Mouse (Mus musculus): Measurements from ENCODE around the gene Lgr6. TPM values are rescaled to one million over a fixed set of nuclear protein-coding genes. Genes with fewer than 3 reads are reported as not detected.
A peak's percentile ranks its signal among the peaks of the same experiment; 100 is the strongest.

Gene Lgr6
- polyA plus RNA-seq, 1 experiment from 2014 or later, result 1.2 TPM

DNA sequence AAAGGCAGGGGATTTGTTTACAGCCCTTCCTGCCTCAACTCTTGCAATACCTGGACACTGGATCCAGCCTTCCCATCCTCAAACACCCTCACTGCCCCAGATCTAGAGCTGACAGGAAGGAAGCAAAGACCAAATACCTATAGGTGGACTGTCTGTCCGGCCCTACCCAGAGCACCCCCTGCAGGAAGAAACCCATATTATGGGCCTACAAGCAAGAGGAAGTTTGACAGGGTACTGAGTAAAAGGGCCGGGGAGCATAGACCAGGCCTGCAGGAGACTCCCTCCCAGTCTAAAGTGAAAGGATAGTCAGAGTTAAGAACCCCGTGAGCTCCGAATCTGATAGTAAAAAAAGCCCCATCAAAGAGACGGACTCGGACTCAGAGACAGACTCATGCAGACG, 10.4 kb downstream of the Lgr6 start:
- H3K27me3 ChIP-seq (ENCODE audit: control insufficient read depth, insufficient read depth, low read length), result peaks cover 4% of the 10 kb centered on the region
- WGBS, result 65% methylated on average over 7 of the region's 7 CpGs
- ATAC-seq (ENCODE audit: insufficient read depth, low FRiP score), result no peak
- H3K9me3 ChIP-seq (replicated peaks; ENCODE audit: control insufficient read depth, low read length), result no peaks in the 10 kb centered on the region
- no peaks in the 10 kb centered on the region for H3K36me3 ChIP-seq (ENCODE audit: control insufficient read depth, insufficient read depth, low read length)
- no peak overlapping the region for H3K4me2 ChIP-seq (ENCODE audit: low read depth, low read length)
- H3K4me1 ChIP-seq (ENCODE audit: control insufficient read depth, insufficient read depth, low read length), result no peaks in the 10 kb centered on the region
- no peak overlapping the region for H3K9ac ChIP-seq (ENCODE audit: low read length)
- no peak overlapping the region for H3K27ac ChIP-seq (ENCODE audit: low read length)
- no peak overlapping the region for H3K4me3 ChIP-seq (replicated peaks; ENCODE audit: low read length)

DNA sequence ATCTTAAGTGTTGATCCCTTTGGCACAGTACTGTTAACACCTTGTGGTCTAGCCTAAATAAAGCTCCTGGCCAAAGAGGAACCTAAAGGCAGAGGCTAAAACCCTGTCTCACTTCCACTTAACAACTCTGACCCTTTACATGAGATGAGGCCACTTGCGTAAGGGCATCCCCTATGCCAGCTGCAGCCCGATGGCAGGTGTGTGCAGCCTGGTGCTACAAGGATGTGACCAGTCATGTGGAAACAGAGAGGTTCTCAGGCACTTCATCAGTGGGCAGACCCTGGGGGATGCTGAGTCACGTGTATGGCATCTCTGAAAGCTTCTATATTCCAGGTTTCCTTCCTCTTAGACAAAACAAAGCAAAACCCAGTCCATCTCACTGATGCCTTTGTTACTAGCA, 14.2 kb downstream of the Lgr6 start:
- Histone ChIP-seq H3K4me3 (replicated peaks; ENCODE audit: low read length) (no peak overlapping the region), H3K9me3 (replicated peaks; ENCODE audit: control insufficient read depth, low read length) (no peaks in the 10 kb centered on the region), H3K9ac (ENCODE audit: low read length) (no peak overlapping the region), H3K4me1 (ENCODE audit: control insufficient read depth, insufficient read depth, low read length) (no peaks in the 10 kb centered on the region), H3K36me3 (ENCODE audit: control insufficient read depth, insufficient read depth, low read length) (no peaks in the 10 kb centered on the region), H3K4me2 (ENCODE audit: low read depth, low read length) (no peak overlapping the region), H3K27me3 (ENCODE audit: control insufficient read depth, insufficient read depth, low read length) (peaks cover 11% of the 10 kb centered on the region), H3K27ac (ENCODE audit: low read length) (no peak overlapping the region)
- WGBS, result 64% methylated on average over 3 of the region's 3 CpGs
- no peak for ATAC-seq (ENCODE audit: insufficient read depth, low FRiP score)

DNA sequence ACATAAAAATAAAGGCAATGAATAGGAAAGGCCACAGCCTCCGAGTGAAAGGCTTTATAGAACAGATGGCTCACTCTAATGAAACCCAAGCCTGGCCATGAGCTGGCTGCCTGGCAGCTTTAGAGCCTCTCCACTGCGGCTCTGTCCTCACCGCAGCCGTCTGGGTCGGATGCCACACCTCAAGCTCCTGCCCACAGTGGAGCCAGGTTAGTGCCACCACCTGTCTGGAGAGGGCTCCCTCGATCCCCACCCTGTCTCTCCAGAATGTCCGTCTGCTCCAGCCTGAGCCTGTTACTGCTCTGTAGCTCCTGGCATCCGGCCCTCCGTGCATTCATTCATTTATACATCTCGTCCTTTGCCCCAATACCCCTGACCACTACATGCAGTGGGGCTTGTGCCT, 15.4 kb downstream of the Lgr6 start:
- Histone ChIP-seq H3K9me3 (replicated peaks; ENCODE audit: control insufficient read depth, low read length) (no peaks in the 10 kb centered on the region), H3K36me3 (ENCODE audit: control insufficient read depth, insufficient read depth, low read length) (no peaks in the 10 kb centered on the region), H3K27ac (ENCODE audit: low read length) (no peak overlapping the region), H3K4me3 (replicated peaks; ENCODE audit: low read length) (no peak overlapping the region), H3K9ac (ENCODE audit: low read length) (no peak overlapping the region), H3K27me3 (ENCODE audit: control insufficient read depth, insufficient read depth, low read length) (peaks cover 23% of the 10 kb centered on the region), H3K4me2 (ENCODE audit: low read depth, low read length) (no peak overlapping the region), H3K4me1 (ENCODE audit: control insufficient read depth, insufficient read depth, low read length) (no peaks in the 10 kb centered on the region)
- ATAC-seq (ENCODE audit: insufficient read depth, low FRiP score), result no peak
- 70% methylated on average over 10 of the region's 10 CpGs for WGBS

DNA sequence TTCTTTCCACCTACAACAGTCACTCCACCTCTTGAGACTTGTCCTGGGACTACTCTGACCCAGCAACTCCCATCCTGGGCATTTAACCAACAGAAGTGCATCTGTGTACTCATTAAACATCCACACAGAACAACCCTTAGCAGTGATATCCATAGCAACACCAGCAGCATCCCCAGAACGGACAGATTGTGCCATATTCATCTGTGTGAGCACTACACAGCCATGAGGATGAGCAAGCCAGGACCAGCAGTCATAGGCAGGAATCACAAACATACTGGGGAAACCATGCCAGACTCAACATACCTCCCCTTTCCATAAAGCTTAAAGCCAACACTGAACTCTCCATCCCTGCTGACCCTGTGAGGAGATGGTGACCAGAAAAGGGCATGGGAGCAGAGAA, 17.7 kb downstream of the Lgr6 start:
- WGBS, result 63% methylated on average over 1 of the region's 1 CpGs
- no peak overlapping the region for H3K27ac ChIP-seq (ENCODE audit: low read length)
- H3K4me1 ChIP-seq (ENCODE audit: control insufficient read depth, insufficient read depth, low read length), result no peaks in the 10 kb centered on the region
- H3K36me3 ChIP-seq (ENCODE audit: control insufficient read depth, insufficient read depth, low read length), result no peaks in the 10 kb centered on the region
- H3K27me3 ChIP-seq (ENCODE audit: control insufficient read depth, insufficient read depth, low read length), result peaks cover 23% of the 10 kb centered on the region
- no peak overlapping the region for H3K9ac ChIP-seq (ENCODE audit: low read length)
- H3K4me2 ChIP-seq (ENCODE audit: low read depth, low read length), result no peak overlapping the region
- no peak for ATAC-seq (ENCODE audit: insufficient read depth, low FRiP score)
- no peaks in the 10 kb centered on the region for H3K9me3 ChIP-seq (replicated peaks; ENCODE audit: control insufficient read depth, low read length)
- no peak overlapping the region for H3K4me3 ChIP-seq (replicated peaks; ENCODE audit: low read length)

DNA sequence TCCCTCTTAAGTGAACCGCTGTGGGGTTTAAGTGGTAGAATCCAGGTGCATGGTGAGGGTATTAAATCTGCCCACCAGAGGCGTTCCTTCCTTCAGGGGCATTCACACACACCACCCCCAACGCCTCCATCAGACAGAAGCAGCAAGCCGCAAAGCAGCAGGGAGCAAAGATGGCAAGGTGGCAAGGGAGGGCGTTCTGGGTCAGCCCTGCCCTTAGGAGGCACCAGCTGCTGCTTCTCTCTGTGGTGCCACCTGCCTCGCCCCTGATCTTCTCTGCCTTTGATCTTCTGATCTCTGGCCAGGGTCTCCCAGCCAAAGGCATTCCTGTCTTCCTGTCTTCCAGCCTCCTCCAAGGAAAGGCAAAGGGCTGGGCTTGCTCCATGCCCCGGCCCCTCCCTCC, 19.1 kb downstream of the Lgr6 start:
- no peaks in the 10 kb centered on the region for H3K4me1 ChIP-seq (ENCODE audit: control insufficient read depth, insufficient read depth, low read length)
- H3K27ac ChIP-seq (ENCODE audit: low read length), result no peak overlapping the region
- no peak overlapping the region for H3K4me2 ChIP-seq (ENCODE audit: low read depth, low read length)
- no peaks in the 10 kb centered on the region for H3K9me3 ChIP-seq (replicated peaks; ENCODE audit: control insufficient read depth, low read length)
- no peak overlapping the region for H3K9ac ChIP-seq (ENCODE audit: low read length)
- 25% methylated on average over 7 of the region's 7 CpGs for WGBS
- peaks cover 23% of the 10 kb centered on the region for H3K27me3 ChIP-seq (ENCODE audit: control insufficient read depth, insufficient read depth, low read length)
- ATAC-seq (ENCODE audit: insufficient read depth, low FRiP score), result no peak
- no peaks in the 10 kb centered on the region for H3K36me3 ChIP-seq (ENCODE audit: control insufficient read depth, insufficient read depth, low read length)
- H3K4me3 ChIP-seq (replicated peaks; ENCODE audit: low read length), result no peak overlapping the region

DNA sequence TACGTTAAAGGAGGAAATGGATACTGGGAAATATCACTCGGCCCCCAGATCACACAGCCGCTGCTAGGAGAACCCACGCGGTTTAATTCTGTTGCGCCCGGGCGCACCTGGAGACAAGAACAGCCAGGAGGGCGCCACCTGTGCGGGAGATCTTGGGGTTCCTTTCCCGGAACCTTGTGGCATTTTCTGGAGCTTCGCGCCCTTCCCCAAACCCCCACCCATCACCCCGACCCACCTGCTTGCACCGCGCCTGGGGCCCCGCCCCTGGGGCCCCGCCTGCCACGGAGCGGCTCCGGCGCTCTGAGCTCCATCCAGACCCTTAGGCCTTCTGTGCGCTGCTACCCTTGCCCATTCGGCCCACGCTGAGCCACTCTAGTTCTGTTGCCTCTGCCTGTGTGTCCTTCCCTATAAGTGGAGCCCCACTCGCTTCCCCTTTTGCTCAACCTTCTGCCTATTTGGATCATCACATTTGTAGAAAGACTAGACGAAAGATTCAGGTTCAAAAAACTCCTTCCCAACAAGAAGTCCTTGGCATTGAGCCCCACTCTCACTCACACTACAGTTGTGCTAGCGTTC, 19.7 kb downstream of the Lgr6 start:
- no peak for ATAC-seq (ENCODE audit: insufficient read depth, low FRiP score)
- Histone ChIP-seq H3K9me3 (replicated peaks; ENCODE audit: control insufficient read depth, low read length) (no peaks in the 10 kb centered on the region), H3K27ac (ENCODE audit: low read length) (no peak overlapping the region), H3K27me3 (ENCODE audit: control insufficient read depth, insufficient read depth, low read length) (peaks cover 23% of the 10 kb centered on the region), H3K4me2 (ENCODE audit: low read depth, low read length) (peak overlapping the region; percentile 43), H3K4me3 (replicated peaks; ENCODE audit: low read length) (0 out of 2 replicates have a peak overlapping the region, but pooled peaks have one; percentile 8), H3K36me3 (ENCODE audit: control insufficient read depth, insufficient read depth, low read length) (no peaks in the 10 kb centered on the region), H3K9ac (ENCODE audit: low read length) (no peak overlapping the region), H3K4me1 (ENCODE audit: control insufficient read depth, insufficient read depth, low read length) (no peaks in the 10 kb centered on the region)
- 13% methylated on average over 26 of the region's 28 CpGs for WGBS

DNA sequence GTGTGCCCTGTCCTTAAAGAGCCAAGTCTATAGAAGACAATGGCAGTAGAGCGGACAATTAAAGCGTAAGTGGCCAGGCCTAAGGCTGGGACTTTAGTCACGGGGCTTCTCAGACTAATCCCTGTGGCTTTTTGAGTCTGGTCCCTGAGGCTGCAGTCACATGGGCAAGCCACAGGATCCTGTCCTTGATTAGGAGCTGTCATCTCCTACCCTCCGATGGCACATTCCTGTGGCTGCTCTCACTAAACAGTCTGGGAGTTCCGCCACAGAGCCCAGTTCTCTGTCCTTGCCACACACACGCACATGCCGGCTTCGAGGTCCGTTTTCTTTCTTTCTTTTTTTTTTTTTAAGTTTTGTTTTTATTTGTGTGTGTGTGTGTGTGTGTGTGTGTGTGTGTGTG, 21.6 kb downstream of the Lgr6 start:
- 73% methylated on average over 9 of the region's 9 CpGs for WGBS

GRCm38 (mm10) chr1:135082267-135082666, 22.8 kb downstream of the Lgr6 start:
- H3K9me3 ChIP-seq (replicated peaks; ENCODE audit: control insufficient read depth, low read length), result no peaks in the 10 kb centered on the region
- peaks cover 18% of the 10 kb centered on the region for H3K27me3 ChIP-seq (ENCODE audit: control insufficient read depth, insufficient read depth, low read length)
- no peak overlapping the region for H3K4me3 ChIP-seq (replicated peaks; ENCODE audit: low read length)
- WGBS, result 68% methylated on average over 3 of the region's 3 CpGs
- H3K27ac ChIP-seq (ENCODE audit: low read length), result no peak overlapping the region
- no peaks in the 10 kb centered on the region for H3K36me3 ChIP-seq (ENCODE audit: control insufficient read depth, insufficient read depth, low read length)
- no peak overlapping the region for H3K4me2 ChIP-seq (ENCODE audit: low read depth, low read length)
- peaks cover 7% of the 10 kb centered on the region for H3K4me1 ChIP-seq (ENCODE audit: control insufficient read depth, insufficient read depth, low read length)
- no peak overlapping the region for H3K9ac ChIP-seq (ENCODE audit: low read length)
- ATAC-seq (ENCODE audit: insufficient read depth, low FRiP score), result no peak

More for the DNA sequence above, 21.6 kb downstream of the Lgr6 start:
- Histone ChIP-seq H3K4me2 (ENCODE audit: low read depth, low read length) (no peak overlapping the region), H3K27me3 (ENCODE audit: control insufficient read depth, insufficient read depth, low read length) (peaks cover 23% of the 10 kb centered on the region), H3K27ac (ENCODE audit: low read length) (no peak overlapping the region), H3K4me1 (ENCODE audit: control insufficient read depth, insufficient read depth, low read length) (no peaks in the 10 kb centered on the region), H3K9ac (ENCODE audit: low read length) (no peak overlapping the region), H3K36me3 (ENCODE audit: control insufficient read depth, insufficient read depth, low read length) (no peaks in the 10 kb centered on the region), H3K9me3 (replicated peaks; ENCODE audit: control insufficient read depth, low read length) (no peaks in the 10 kb centered on the region), H3K4me3 (replicated peaks; ENCODE audit: low read length) (no peak overlapping the region)
- ATAC-seq (ENCODE audit: insufficient read depth, low FRiP score), result no peak

GRCm38 (mm10) chr1:135079021-135079420, 26.1 kb downstream of the Lgr6 start:
- H3K4me3 ChIP-seq (replicated peaks; ENCODE audit: low read length), result no peak overlapping the region
- ATAC-seq (ENCODE audit: insufficient read depth, low FRiP score), result no peak
- H3K27ac ChIP-seq (ENCODE audit: low read length), result no peak overlapping the region
- WGBS, result 20% methylated on average over 2 of the region's 2 CpGs
- peaks cover 7% of the 10 kb centered on the region for H3K4me1 ChIP-seq (ENCODE audit: control insufficient read depth, insufficient read depth, low read length)
- H3K27me3 ChIP-seq (ENCODE audit: control insufficient read depth, insufficient read depth, low read length), result no peaks in the 10 kb centered on the region
- no peak overlapping the region for H3K9ac ChIP-seq (ENCODE audit: low read length)
- no peaks in the 10 kb centered on the region for H3K36me3 ChIP-seq (ENCODE audit: control insufficient read depth, insufficient read depth, low read length)
- no peaks in the 10 kb centered on the region for H3K9me3 ChIP-seq (replicated peaks; ENCODE audit: control insufficient read depth, low read length)
- no peak overlapping the region for H3K4me2 ChIP-seq (ENCODE audit: low read depth, low read length)

All from stomach, embryonic 16.5 days (tissue).